Mouse (Mus musculus) intestine, embryonic 14.5 days (tissue): Measurements from ENCODE around the gene Uck1. TPM values are rescaled to one million over a fixed set of nuclear protein-coding genes. Genes with fewer than 3 reads are reported as not detected.
A peak's percentile ranks its signal among the peaks of the same experiment; 100 is the strongest.

ENCODE experiments used
- ATAC-seq: fragments of 200-750 bp; cut with Nextera tagmentation; replicated peaks from 2 replicates; pipeline ENCODE4 v1.8.0; 2017; ENCODE audit warnings: low read depth, moderate number of reproducible peaks, moderate TSS enrichment, moderate library complexity; ENCODE audit not compliant: low FRiP score, low TSS enrichment
- DNase-seq: peaks from one replicate; pipeline ENCODE4 v3.0.0-alpha.2; 2018; ENCODE audit warnings: low spot score
- H3K27ac ChIP-seq: fragments of 300-500 bp; sonication (generic); 2 replicates; pipeline ENCODE4 v1.5.1; 2014; ENCODE audit warnings: low read depth, mild to moderate bottlenecking, control low read depth
- H3K27me3 ChIP-seq: fragments of 300-500 bp; sonication (generic); replicated peaks from 2 replicates; pipeline ENCODE4 v1.6.1; 2014; ENCODE audit warnings: low read length, control low read depth; ENCODE audit not compliant: control insufficient read depth, insufficient read depth
- H3K36me3 ChIP-seq: fragments of 300-500 bp; sonication (generic); 2 replicates; pipeline ENCODE4 v1.6.1; 2014; ENCODE audit warnings: low read length, control low read depth; ENCODE audit not compliant: control insufficient read depth, insufficient read depth
- H3K4me1 ChIP-seq: fragments of 300-500 bp; sonication (generic); replicated peaks from 2 replicates; pipeline ENCODE4 v1.6.1; 2014; ENCODE audit warnings: low read length, control low read depth, mixed read lengths; ENCODE audit not compliant: control insufficient read depth, insufficient read depth
- H3K4me2 ChIP-seq: fragments of 300-500 bp; sonication (generic); 2 replicates; pipeline ENCODE4 v1.6.1; 2014; ENCODE audit warnings: low read length
- H3K4me3 ChIP-seq: fragments of 300-500 bp; sonication (generic); 2 replicates; pipeline ENCODE4 v1.5.1; 2014; ENCODE audit warnings: low read depth, low read length, control low read depth, mixed read lengths
- H3K9ac ChIP-seq: fragments of 300-500 bp; sonication (generic); 2 replicates; pipeline ENCODE4 v1.6.1; 2014; ENCODE audit warnings: mild to moderate bottlenecking, low read length
- H3K9me3 ChIP-seq: fragments of 300-500 bp; sonication (generic); 2 replicates; pipeline ENCODE4 v1.6.1; 2016; ENCODE audit warnings: low read length, control low read depth; ENCODE audit not compliant: control insufficient read depth
- WGBS: fragments of 180-500 bp; shearing (Covaris S2); extraction: QIAGEN DNeasy Blood & Tissue Kit; methylation state at CpG from one replicate; pipeline ENCODE4 v1.1.7; 2014; 5-methylcytosine and 5-hydroxymethylcytosine counted together
- polyA plus RNA-seq: library from polyadenylated mRNA; unstranded; fragments of >200 nt; fragmentation: Nextera tagmentation; extraction: Ambion mirVana; gene quantifications from 2 replicates; pipeline ENCODE4 v1.2.1, GENCODE M21; 2014

The Uck1 gene
- polyA plus RNA-seq, 1 experiment from 2014 or later, result 61.8 TPM

GRCm38 (mm10) chr2:32282727-32283126, 22.8 kb upstream of the Uck1 start:
- no peaks in the 10 kb centered on the region; the same call in 1 of the 2 replicates for H3K4me1 ChIP-seq
- H3K36me3 ChIP-seq, result peaks cover 76% of the 10 kb centered on the region
- no peak overlapping the region for H3K4me3 ChIP-seq
- H3K4me2 ChIP-seq, result no peak overlapping the region
- WGBS, result 81% methylated on average over 1 of the region's 1 CpGs
- DNase-seq (no peak), ATAC-seq (no peak)
- no peaks in the 10 kb centered on the region for H3K27me3 ChIP-seq
- no peaks in the 10 kb centered on the region for H3K9me3 ChIP-seq
- H3K9ac ChIP-seq, result no peak overlapping the region
- H3K27ac ChIP-seq, result no peak overlapping the region

GRCm38 (mm10) chr2:32282289-32282688, 22.3 kb upstream of the Uck1 start:
- no peak for ATAC-seq
- 91% methylated on average over 2 of the region's 2 CpGs for WGBS
- no peak for DNase-seq
- no peak overlapping the region for H3K4me3 ChIP-seq
- H3K27ac ChIP-seq, result no peak overlapping the region
- H3K36me3 ChIP-seq, result peaks cover 78% of the 10 kb centered on the region
- no peak overlapping the region for H3K4me2 ChIP-seq
- H3K9ac ChIP-seq, result no peak overlapping the region
- no peaks in the 10 kb centered on the region for H3K27me3 ChIP-seq
- no peaks in the 10 kb centered on the region for H3K9me3 ChIP-seq
- H3K4me1 ChIP-seq, result no peaks in the 10 kb centered on the region; the same call in 1 of the 2 replicates

- no peak for ATAC-seq
- WGBS, result 69% methylated on average over 2 of the region's 3 CpGs
Measured at GRCm38 (mm10) chr2:32275823-32276222, 15.9 kb upstream of the Uck1 start.

GRCm38 (mm10) chr2:32260635-32261034, 676 bp upstream of the Uck1 start:
- H3K27me3 ChIP-seq, result no peaks in the 10 kb centered on the region
- DNase-seq (peak; percentile 60), ATAC-seq (no peak; the same call in 1 of the 2 replicates)
- H3K36me3 ChIP-seq, result peaks cover 31% of the 10 kb centered on the region
- H3K9me3 ChIP-seq, result no peaks in the 10 kb centered on the region
- 0 out of 2 replicates have a peak overlapping the region, but pooled peaks have one; percentile 94 for H3K4me3 ChIP-seq
- WGBS, result 34% methylated on average over 4 of the region's 4 CpGs
- peak overlapping the region; percentile 68 for H3K4me2 ChIP-seq
- no peak overlapping the region for H3K9ac ChIP-seq
- peaks cover 7% of the 10 kb centered on the region for H3K4me1 ChIP-seq
- no peak overlapping the region for H3K27ac ChIP-seq

More at GRCm38 (mm10) chr2:32275823-32276222, 15.9 kb upstream of the Uck1 start:
- Histone ChIP-seq H3K4me3 (no peak overlapping the region), H3K9ac (no peak overlapping the region), H3K27ac (no peak overlapping the region), H3K4me2 (no peak overlapping the region), H3K36me3 (peaks cover 32% of the 10 kb centered on the region), H3K9me3 (no peaks in the 10 kb centered on the region), H3K27me3 (no peaks in the 10 kb centered on the region), H3K4me1 (no peaks in the 10 kb centered on the region)
- no peak for DNase-seq

GRCm38 (mm10) chr2:32258887-32259533, 949 bp downstream of the Uck1 start:
- ATAC-seq, result no peak

GRCm38 (mm10) chr2:32256273-32256672, 3.7 kb downstream of the Uck1 start:
- 89% methylated on average over 11 of the region's 11 CpGs for WGBS

More at GRCm38 (mm10) chr2:32258887-32259533, 949 bp downstream of the Uck1 start:
- Histone ChIP-seq H3K4me1 (peaks cover 7% of the 10 kb centered on the region), H3K36me3 (peaks cover 41% of the 10 kb centered on the region), H3K9me3 (no peaks in the 10 kb centered on the region), H3K27ac (no peak overlapping the region), H3K9ac (peak overlapping the region; percentile 77), H3K4me2 (peak overlapping the region; percentile 68), H3K4me3 (peak overlapping the region; percentile 94), H3K27me3 (no peaks in the 10 kb centered on the region)
- DNase-seq, result no peak
- WGBS, result 51% methylated on average over 6 of the region's 6 CpGs

GRCm38 (mm10) chr2:32254563-32254962, 5.4 kb downstream of the Uck1 start:
- Histone ChIP-seq H3K27ac (no peak overlapping the region), H3K9me3 (no peaks in the 10 kb centered on the region), H3K4me2 (no peak overlapping the region), H3K36me3 (peaks cover 75% of the 10 kb centered on the region), H3K27me3 (no peaks in the 10 kb centered on the region), H3K4me3 (no peak overlapping the region), H3K4me1 (peaks cover 7% of the 10 kb centered on the region), H3K9ac (no peak overlapping the region)
- DNase-seq (no peak), ATAC-seq (no peak)
- WGBS, result 68% methylated on average over 5 of the region's 5 CpGs

More at GRCm38 (mm10) chr2:32256273-32256672, 3.7 kb downstream of the Uck1 start:
- Histone ChIP-seq H3K9me3 (no peaks in the 10 kb centered on the region), H3K9ac (no peak overlapping the region), H3K36me3 (peaks cover 61% of the 10 kb centered on the region), H3K27me3 (no peaks in the 10 kb centered on the region), H3K4me2 (no peak overlapping the region), H3K4me1 (peaks cover 7% of the 10 kb centered on the region), H3K27ac (no peak overlapping the region), H3K4me3 (no peak overlapping the region)
- ATAC-seq (no peak), DNase-seq (no peak)

GRCm38 (mm10) chr2:32253352-32253751, 6.6 kb downstream of the Uck1 start:
- no peaks in the 10 kb centered on the region for H3K27me3 ChIP-seq
- H3K9me3 ChIP-seq, result no peaks in the 10 kb centered on the region
- no peak overlapping the region for H3K4me3 ChIP-seq
- ATAC-seq (no peak), DNase-seq (no peak)
- no peak overlapping the region for H3K9ac ChIP-seq
- 67% methylated on average over 1 of the region's 1 CpGs for WGBS
- H3K4me1 ChIP-seq, result no peaks in the 10 kb centered on the region
- H3K4me2 ChIP-seq, result no peak overlapping the region
- no peak overlapping the region for H3K27ac ChIP-seq
- H3K36me3 ChIP-seq, result peaks cover 83% of the 10 kb centered on the region

GRCm38 (mm10) chr2:32252658-32253057, 7.3 kb downstream of the Uck1 start:
- Histone ChIP-seq H3K4me1 (no peaks in the 10 kb centered on the region), H3K4me3 (no peak overlapping the region), H3K9me3 (no peaks in the 10 kb centered on the region), H3K9ac (no peak overlapping the region), H3K27ac (no peak overlapping the region), H3K36me3 (peaks cover 82% of the 10 kb centered on the region), H3K27me3 (no peaks in the 10 kb centered on the region), H3K4me2 (no peak overlapping the region)
- WGBS, result 87% methylated on average over 5 of the region's 5 CpGs
- no peak for DNase-seq
- ATAC-seq, result no peak
